Mouse (Mus musculus) right cerebral cortex, postnatal 36 days (tissue): Measurements from ENCODE around the gene Necap1.

Experiments
- DNase-seq, 2 experiments: peaks; one replicate each; pipeline ENCODE4 v3.0.0; 2022; ENCODE audit warnings: low spot score in 2 of 2, mixed read lengths in 1 of 2

Necap1 gene

DNA sequence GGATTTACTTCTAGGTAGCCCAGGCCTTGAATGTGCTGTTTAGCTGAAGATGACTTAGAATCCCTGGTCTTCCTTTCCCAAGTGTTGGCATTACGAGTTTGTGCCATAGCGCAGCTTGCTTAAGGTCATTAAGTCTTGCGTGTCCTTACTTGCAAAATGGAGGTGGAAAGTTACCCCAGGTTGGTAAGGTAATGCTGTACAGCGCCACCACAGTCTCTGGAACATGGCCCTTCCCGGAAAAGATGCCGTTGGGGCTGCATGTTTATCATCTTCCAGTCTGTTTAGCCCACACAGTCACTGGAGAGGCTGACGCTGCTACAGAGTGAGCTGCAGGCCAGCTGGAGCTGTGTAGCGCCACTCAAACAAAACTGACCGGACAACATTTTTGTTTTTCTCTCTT is 9.3 kb downstream of the Necap1 start:
- DNase-seq: no peak

DNA sequence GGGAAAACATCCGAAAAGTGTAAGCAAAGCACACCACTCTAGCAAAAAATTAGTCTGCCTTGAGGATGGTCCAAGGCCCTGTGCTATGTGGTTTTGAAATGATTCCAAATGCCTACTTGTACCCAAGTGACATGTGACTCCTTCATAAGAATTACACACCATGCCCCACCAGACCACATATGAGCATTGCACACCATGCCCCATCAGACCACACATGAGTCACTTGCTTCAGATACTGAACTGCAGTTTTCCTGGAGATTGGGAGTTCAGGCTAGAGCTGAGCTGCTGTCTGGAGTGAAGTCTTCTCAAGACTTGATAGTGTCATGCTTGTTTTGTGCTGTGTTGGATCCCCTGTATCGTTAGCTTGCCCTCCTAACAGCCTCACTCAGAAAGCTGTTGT is 15.3 kb downstream of the Necap1 start:
- no peak for DNase-seq

DNA sequence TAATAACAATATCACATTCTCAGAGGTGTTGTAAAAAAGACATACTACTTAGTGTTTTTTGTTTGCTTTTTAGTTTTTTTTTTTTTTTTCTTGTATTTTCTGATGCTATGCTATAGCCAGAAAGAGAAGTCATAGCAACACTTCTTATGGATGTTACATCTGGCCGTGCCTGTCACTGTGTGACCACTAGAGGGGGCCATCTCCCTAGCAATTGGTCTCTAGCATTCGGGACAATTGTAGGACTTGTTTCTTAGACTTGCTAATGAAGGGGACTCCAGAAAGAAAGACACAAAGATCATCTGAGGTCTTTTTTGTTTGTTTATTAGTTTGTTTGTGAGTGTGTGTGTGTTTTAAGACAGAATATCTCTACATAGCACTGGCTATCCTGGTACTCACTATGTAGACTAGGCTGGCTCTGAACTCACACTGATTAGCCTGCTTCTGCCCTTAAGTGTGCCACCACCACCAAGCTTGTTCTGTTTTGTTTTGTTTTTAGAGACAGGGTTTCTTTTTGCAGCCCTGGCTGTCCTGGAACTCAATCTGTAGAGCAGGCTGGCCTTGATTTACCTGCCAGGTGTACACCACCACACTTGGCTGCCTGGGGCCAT is 18.3 kb downstream of the Necap1 start:
- peak; percentile 28 to 30 for DNase-seq

DNA sequence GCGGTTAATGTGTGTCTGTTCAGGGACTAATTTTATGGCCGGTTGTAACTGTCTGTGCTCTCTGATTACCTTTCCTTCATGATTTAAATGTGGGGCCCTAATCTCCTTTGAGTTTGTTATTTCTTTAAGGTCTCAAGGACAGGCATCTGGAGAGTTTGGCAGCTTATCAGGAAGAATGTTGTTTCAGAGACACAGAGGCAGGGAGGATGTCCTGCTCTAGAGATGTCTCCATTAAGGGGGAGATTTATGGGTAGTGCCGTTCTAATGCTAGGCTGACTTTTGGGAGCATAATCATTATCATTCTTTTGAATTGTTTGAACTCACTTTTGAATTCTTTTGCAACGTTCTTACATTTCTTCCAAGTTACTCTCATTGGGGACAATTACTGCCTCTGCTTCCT is 45.6 kb downstream of the Necap1 start:
- DNase-seq: no peak

DNA sequence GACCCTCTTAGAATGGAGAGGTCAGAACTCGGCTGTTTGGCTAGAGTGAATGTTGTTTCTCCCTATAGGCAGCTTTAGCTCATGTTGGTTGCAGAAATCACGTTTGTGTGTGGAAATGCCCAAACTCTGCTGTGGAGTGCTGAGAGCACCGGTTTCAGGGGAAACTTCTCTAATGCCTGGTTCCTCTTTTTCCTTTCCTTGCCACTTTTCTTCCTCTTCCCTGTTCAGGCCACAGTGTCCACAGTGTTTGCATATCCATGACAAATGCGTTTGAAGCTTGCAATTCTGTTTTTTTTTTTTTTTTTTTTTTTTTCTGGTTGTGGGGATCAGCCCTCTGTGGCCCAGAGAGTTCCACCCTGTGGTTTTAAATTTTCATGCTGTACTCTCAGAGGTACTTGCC is 47.2 kb downstream of the Necap1 start, which contains the start of gene Clec4a1:
Clec4a1 (plus strand) TSS at position 398 of the 400 bp plus-strand sequence.
- DNase-seq: no peak

DNA sequence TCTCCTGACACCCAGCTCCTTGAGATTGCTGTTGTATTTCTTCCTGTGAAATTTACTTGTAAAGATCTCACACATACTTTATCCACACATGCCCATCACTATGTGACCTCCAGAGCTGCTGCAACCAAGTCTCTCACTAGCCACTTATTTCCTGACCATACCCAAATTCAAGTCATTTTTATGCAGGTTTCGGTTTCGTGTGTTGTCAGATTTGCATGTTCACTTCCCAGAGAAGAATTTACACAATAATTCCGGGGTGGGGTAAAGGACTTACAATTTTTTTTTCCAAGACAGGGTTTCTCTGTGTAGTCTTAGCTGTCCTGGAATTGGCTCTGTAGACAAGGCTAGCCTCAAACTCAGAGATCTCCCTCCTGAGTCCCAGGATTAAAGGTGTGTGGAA is 60.6 kb downstream of the Necap1 start:
- no peak for DNase-seq
